ENCODE assay signal across 20 mouse cellular contexts in the genomic region with DNA sequence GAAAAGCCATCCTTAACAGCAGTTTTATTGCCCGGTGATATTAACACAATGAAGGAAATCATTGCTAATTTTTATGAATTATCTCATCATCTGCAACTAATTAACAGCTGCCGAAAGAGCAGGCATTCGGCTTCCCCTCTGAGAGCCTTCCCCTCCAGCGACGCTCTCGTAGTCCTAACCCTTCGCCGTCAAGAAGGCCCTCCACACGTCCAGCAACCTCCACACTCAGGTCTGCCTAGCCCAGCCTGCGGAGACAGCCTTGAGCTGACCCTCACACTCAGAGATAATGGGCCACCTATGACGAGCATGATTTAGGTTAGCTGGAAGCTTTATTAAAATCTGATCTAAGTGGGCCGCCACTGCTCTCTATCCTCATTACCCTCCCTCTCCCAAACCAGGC.
"Had no signal": no experiment of that assay in that cellular context is flagged by ENCODE, and none has a peak within 500 bp of the region (broad histone marks: within the 10 kb centered on the region; RNA-seq: fewer than 3 reads in every experiment).

No protein-coding gene starts in this region.

- H3K9ac ChIP-seq: limb, embryonic 12.5 days; limb, embryonic 15.5 days; liver, embryonic 14.5 days; liver, postnatal 0 days; lung, embryonic 14.5 days; midbrain, embryonic 15.5 days; stomach, embryonic 15.5 days had no signal

- H3K4me1 ChIP-seq: limb, embryonic 15.5 days had no signal

- H3K27me3 ChIP-seq: midbrain, embryonic 15.5 days; stomach, embryonic 15.5 days had no signal

- H3K36me3 ChIP-seq: limb, embryonic 12.5 days; limb, embryonic 15.5 days; midbrain, embryonic 15.5 days; stomach, embryonic 15.5 days had no signal

- ATAC-seq: liver, postnatal 0 days; lung, postnatal 0 days; midbrain, embryonic 15.5 days had no signal

- H3K9me3 ChIP-seq: limb, embryonic 12.5 days; limb, embryonic 15.5 days; midbrain, embryonic 15.5 days; stomach, embryonic 15.5 days had no signal

- DNase-seq: kidney, adult 18-20 months; kidney, adult 9 months; kidney, postnatal 14 days; kidney, postnatal 4 days; left cerebral cortex, postnatal 4 days; liver, postnatal 0 days; lung, embryonic 14.5 days; retina, postnatal 1 day; right cerebral cortex, postnatal 25 days; spleen, adult 18-20 months; thymus, postnatal 25 days had no signal

- H3K4me3 ChIP-seq: limb, embryonic 12.5 days; limb, embryonic 15.5 days; midbrain, embryonic 15.5 days; myocyte; stomach, embryonic 15.5 days had no signal

- H3K4me2 ChIP-seq: limb, embryonic 12.5 days; limb, embryonic 15.5 days; liver, embryonic 11.5 days; lung, embryonic 14.5 days; midbrain, embryonic 15.5 days; stomach, embryonic 15.5 days had no signal

- H3K27ac ChIP-seq: limb, embryonic 12.5 days; limb, embryonic 15.5 days; liver, embryonic 14.5 days; macrophage; midbrain, embryonic 15.5 days; stomach, embryonic 15.5 days had no signal
